Mouse (Mus musculus) megakaryocyte progenitor cell, adult 5-6 weeks (primary cell): ENCODE results near the gene Ssmem1. TPM values are rescaled to one million over a fixed set of nuclear protein-coding genes. Genes with fewer than 3 reads are reported as not detected.

Experiments
- ATAC-seq: replicated peaks from 2 replicates; pipeline ENCODE4 v1.8.0; 2016; ENCODE audit warnings: mild to moderate bottlenecking, moderate TSS enrichment, inconsistent platforms; ENCODE audit not compliant: poor library complexity
- total RNA-seq, 2 experiments: library from RNA; stranded (forward) in 1 of 2; stranded (reverse) in 1 of 2; fragments of 157-497, 149-512 nt in 1 of 2; fragments of 200-1000 nt in 1 of 2; gene quantifications; 2 replicates each; pipeline versions ENCODE4 v1.2.3 to v1.2.4; 2015 to 2017

Gene Ssmem1
- total RNA-seq (2015) (not detected in 2 replicates), total RNA-seq (2017) (not detected in 2 replicates)

DNA sequence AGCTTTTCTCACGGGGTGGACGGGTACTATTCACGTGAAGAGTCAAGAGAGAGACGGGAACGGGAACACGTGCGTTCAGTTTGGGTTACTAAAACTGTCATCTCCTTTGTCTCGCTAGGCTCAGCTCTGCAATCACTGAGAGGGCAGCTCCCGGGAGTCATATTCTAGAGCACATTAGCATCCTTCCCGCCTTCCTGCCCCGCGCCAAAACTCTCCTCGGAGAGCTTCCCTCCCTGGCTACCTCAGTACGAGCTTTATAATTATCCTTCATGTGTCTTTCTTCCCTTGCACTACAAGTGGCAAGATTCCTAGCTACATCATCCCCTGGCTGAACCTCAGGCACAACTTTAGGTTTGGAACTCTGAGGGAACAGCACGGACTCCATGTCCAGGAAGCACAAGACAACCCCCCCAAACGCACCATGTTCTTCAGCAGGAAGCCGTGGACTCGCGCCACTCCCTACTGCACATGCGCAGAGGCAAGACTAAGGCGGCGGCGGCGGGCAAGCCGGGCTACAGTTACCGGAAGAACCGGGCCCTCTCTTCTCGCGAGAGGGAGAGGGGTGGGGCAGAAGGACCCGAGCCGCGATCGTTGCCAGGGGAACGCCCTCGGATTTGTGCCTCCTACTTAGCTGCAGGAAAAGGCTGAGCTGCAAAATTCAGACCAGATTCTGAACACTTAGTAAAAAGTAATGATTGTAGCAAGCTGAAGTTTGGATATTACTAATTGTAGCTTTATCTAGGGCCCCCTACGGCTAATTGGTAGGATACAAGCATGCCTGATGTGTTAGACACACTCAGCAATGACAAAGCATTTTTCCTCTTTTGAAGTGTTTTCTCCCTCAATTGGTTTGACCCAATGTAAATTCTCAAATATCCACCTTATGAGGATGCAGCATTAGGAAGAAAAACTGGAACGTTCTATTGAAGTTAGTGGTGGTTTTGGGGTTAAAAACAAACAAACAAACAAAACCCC is at the start of gene Ssmem1, which contains the start of gene Tmem209:
Ssmem1 (plus strand) TSS at position 585 of the 975 bp plus-strand sequence.
Tmem209 (minus strand) TSS at position 519 of the 975 bp plus-strand sequence.
- ATAC-seq: peak; percentile 99

DNA sequence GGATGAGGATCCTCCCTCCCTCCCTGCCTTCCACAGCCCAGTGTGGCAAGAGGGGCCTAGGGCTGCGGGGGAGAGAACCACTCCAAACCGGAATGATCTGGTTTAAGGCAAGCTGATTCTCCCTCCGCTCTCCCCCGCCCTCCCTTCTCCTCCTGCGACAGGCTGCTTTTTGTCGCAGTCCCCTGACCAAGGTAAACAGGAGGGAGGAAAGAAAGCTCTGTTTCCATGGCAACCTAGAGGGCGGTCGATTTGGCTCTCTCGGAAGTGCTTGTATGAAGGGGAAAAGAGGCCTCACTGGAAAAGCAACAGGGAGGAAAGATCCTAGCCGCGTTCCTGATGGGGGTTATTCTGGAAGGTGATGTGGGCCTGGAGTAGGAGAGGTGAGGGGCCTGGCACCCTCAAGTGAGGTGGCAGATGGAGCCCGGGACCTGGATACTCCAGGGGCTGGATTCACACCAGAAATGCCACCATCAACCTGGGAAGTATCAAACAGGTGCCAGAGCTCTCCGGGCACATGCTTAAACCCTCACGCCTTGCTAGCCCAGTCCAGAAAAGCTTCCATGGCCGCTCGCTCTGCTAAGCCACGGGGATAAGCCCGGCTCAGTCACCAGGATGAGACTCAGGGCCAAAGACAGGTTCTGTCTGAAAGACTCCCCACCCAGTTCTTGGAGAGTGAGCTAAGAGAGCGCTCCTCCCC is 48.8 kb upstream of the Ssmem1 start:
- ATAC-seq: peak; percentile 51

DNA sequence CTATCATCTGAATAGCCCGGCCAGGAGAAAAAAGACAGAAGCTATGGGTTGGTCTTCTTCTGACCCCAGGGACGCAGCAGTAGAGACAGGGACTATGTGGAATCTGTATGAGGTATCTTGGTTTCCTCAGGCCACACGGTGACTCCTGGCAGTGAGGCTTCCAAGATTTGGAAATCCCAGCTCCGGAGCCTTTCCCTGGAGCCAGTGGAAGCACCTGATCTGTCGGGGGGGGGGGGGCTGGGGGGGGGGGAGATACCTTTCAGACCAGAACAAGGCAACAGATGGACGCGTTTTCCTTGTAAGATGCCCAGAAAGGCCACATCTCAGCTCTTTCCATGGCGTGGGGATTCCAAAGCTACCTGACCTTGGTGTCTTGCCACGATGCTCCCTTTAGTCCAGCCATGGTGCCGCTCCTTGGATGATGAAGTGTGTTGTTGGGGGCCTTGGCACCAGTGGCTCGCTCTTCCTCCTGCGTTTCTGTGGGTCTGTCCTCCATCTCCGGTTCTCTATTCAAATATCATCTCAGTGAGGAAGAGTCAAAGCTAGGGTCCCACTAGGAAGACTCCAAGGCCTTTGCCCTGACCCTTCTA is 47.8 kb upstream of the Ssmem1 start:
- no peak for ATAC-seq

DNA sequence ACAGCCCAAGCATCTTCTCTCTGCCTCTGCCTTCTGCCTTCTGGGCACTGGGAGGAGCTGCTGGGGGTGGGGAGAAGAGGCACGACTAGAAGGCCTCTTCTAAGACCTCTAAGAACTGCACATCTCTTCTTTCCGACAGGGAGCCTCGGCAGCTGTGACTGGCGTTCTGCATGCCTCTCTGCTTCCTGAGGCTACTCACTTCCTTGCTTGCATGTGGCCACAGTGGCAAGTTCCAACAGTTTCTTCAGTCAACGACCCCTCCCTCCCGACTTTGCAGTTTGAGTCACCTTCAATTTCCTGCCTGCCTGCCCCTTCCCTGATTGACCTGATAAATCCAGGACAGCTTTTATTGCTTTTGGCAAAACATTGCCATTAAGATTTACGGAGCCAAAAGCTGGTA is 46.8 kb upstream of the Ssmem1 start:
- ATAC-seq: no peak

DNA sequence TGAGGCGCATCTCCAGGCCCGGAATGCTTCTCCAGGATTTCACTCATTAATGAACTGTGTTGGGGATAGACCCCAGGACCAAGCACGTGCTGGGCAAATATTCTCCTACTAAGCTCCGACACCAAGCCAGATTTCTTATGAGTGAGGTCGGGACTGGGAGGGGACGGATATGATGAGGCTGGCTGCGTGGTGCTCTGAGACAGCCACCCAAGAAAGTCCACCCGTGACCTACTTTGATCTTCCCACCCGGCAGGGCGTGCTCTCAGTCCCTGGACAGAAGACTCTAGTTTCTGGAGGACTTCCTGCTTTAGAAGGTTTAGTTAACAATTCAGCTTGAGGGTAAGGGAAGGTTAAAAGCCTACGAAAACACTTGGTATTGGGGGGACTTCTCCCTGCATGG is 44.1 kb upstream of the Ssmem1 start:
- no peak for ATAC-seq

DNA sequence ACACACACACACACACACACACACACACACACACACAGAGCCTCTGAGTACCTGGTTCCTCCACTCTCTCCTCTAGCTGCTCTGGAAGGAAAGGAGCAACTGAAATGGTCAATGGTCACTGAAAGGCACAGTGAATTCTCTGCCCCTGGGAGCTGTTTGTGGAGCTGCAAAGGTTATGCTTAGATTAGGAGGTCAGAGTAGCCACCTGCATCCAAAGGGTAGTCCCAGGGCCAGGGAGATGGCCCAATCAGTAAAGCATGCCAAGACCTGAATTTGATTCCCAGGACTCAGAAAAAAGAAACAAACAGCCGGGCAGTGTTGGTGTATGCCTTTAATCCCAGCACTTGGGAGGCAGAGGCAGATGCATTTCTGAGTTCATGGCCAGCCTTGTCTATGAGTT is 41.6 kb upstream of the Ssmem1 start:
- no peak for ATAC-seq

DNA sequence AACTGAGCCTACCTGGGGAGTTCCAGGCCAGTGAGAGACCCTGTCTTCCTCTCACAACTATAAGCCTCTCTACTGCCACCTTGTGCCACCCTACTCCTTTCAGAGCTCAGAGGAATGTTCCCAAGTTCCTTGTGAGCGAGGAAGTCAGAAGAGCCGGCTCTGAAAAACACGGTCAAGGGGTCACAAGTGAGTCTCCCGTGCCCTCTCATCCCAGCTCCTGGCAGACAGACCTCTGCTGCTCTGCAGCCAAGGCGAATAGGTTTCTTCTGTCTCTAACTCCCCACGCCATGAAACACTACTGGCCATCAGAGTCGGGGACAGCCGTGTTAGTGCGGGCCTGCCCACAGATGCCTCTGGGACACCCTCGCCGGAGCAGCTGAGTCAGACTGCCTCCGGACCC is 41.0 kb upstream of the Ssmem1 start:
- ATAC-seq: peak; percentile 78

DNA sequence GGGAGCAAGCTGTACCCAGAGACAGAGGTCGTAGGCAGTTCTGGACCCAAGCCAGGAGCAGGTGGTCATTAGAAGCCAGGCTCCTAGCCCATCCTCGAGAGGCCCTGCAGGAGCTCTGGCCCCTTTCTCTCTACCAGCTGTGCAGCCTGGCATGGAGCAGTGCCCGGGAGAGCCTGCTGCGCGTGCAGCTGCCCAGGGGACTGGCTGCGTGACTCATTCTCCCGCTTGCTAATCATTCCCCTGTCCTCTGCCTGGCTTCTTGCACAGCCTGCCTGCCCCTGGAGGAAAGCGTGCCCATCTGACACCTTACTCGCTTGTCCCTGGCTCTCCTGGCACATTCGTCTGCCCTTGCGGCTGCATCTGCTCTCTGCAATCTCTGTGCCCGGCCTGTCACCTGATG is 40.3 kb upstream of the Ssmem1 start:
- ATAC-seq: no peak

DNA sequence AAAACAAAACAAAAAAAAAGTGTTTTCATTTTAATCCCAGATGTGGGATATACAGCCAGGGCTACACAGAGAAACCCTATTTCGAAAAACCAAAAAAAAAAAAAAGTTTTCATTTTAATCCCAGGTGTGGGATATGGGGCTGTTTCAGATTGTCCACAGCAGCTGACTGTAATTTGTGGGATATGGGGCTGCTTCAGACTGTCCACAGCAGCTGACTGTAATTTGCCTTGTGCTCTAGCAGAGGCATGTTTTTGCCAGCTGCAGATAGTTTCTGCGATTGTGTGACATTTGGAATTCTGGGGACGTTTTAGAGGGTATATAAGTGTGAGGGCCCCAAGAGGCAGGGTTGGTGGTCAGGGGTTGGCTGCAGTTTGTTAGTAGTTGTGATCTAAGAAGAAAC is 37.9 kb upstream of the Ssmem1 start:
- no peak for ATAC-seq

DNA sequence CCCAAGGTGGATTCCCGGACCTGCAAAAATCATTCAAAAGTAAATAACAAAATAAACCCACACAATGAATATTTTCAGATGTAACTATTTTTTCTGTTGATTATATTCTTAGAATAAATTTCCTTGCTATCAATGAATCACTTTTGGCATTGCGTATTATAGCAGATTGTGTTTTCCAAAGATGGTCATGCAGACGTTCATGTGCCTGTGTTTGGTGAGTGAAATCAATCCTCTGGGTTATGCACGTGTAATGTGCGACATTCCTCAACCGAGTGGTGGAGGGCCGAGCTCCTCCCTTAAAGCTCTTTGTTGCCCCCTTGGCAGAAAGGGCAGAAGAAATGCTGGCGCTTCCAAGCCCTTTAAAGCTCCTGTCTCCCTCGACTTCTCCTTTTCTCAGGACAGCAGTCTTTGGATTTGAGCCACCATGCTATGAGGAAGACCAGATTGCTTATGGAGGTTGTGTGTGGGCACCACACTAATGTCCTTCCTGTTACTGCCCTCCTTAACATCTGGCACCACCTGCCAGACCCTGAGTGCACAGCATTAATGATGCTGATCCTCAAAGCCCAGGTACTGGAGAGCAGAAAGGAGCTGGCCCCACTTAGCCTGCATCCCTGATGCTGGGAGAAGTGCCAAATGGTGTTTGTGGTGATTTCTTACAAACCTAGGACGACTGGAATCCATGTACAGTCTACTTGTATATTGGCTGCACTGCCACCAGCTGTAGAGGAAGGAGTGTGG is 33.5 kb upstream of the Ssmem1 start:
- ATAC-seq: no peak

DNA sequence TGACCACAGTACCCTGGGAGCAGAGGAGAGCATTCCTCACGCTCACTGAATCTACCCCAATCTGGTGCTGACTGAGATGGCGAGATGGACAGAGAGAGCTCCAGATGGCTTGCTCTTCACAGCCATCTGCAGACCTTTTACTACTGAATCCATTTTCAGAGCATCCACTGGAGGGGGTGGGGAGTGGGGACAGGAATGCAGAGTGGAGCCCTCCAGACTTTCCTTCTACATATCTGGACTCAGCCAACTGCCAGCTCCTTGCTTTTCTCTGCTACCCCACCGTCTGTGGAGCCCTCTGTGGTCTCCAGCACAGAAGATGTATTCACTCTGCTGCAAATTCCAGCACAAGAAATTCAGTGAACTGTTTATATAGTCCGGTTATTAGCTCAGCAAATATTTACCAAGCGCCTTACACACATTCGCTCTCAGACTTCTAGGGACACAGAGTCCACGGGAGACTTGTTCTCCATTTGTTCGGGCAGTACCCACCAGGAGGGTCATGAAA is 32.4 kb upstream of the Ssmem1 start:
- ATAC-seq: no peak

DNA sequence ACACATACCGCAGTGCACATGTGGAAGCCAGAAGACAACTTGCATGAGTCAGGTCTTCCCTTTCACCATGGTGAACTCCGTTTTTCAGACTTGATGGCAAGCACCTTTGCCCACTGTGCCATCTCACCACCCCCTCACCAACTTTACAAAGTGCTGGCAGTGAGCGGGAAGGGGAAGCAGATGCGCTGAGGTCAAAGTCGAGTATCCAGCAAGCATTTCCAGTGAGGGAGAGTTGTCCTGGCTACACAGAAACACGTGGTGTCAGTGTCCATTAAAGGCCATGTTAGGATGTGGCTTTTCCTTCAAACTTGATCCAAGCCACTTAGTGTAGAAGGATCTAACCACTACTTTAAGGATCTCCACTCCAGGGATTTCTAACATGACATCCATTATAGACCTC is 31.9 kb upstream of the Ssmem1 start:
- no peak for ATAC-seq

DNA sequence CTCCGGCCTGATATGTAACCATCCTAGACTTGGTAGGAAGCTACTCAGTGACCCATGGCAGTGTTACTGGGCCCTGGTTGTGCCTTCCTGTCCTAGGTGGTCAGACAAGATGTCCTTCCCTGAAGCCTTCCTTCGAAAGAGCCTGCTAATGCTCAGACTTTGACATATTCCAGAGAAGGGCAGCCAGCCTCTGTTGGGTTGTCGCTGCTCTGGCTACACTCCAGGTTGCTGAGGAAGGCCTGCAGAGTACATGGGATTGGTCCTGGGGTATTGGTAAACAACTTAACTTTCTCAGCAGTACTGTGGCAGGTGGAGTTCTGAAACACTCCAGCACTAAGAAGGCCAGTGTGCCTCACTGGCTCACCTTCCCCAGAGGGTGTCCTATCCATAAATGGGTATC is 30.2 kb upstream of the Ssmem1 start:
- ATAC-seq: no peak

DNA sequence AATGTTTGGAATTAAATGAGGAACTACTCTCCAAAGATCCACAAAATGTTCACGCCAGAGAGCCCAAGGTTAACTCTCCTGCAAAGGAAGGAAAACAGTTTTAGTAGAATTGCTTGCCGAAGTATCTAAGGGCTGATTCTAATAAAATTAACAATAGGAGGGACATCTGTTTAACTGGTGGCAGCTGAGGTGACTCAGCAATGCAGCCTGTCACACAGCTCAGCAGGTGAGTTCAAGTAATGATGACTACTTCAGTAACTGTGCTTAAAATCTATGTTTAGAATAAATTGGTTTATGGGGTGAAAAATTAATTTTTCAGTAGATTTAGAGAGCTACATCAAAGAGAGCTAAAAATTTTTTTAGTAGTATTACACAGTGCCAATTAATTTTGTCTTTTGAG is 26.7 kb upstream of the Ssmem1 start:
- ATAC-seq: no peak

DNA sequence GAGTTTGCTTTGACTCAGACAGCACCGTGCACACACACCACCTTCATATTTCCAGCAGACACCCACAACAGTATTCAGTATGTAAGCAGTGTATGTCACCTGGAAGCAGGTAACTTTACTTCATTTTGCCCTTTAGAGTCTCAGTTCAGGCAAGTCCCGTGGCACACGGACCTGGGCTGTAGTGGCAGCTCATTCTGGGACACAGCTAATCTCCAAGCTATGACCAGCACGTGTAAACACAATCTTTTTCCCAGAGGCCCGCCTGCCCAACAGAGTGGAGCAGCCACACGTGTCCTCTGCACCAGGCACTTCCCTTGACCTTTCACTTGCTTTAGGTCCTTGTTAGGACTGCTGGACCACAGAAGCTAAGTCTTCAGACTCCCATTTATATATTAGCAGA is 23.1 kb upstream of the Ssmem1 start:
- no peak for ATAC-seq

DNA sequence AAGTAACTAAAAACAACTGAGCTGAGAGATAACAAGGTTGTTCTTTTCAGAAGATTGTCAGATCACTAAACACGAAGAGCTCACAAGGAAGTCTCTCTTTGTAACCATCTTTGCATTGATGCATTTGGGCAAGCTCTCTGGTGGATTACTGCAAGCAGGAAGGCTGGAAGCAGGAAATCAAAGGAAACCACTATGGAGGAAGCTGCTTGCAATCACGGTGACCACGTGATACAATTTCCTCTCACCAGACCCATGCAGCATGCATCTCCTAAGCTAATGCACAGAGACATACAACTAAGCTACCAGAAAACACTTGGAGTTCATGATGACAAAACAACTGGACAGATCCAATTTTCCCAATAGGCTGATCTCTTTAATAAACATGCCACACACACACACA is 10.6 kb upstream of the Ssmem1 start:
- peak; percentile 26; the same call in 1 of the 2 replicates for ATAC-seq

DNA sequence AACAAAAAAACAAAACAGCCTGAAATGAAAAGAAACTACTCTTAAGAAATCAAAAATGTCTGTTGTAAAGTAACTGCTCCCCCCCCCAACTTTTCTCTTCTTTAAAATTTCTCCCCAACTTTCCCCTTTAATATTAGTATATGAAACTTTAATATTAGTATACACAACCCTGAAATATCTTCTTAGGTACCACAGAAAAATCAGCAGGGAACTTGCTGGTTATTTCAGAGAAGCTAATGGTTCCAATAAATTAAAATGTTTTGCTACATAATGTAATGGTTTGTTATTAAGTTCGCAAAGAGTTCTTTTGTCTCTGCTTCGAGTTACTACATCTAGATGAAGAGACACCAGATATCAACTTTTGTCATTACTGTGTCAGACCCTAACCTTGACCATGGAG is 825 bp upstream of the Ssmem1 start:
- no peak for ATAC-seq

DNA sequence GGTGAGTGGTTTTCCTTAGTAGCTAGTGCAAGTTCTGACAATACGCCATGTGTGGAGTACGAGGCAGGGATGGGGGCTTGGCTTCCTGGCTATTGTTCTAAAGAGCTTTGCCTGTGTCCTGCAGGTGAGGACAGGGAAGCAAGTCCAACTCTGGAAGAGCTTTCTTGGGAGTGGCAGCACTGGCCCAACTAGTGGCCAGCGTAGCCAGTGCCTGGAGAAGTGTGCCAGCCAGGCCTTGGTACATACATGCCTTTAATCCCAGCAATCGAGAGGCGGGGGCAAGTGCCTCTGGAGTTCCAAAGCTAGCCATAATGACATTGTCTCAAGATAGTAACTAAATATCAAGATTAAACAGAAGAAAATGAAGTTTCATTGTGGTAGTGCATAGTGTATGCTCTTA is 642 bp downstream of the Ssmem1 start:
- ATAC-seq: no peak

DNA sequence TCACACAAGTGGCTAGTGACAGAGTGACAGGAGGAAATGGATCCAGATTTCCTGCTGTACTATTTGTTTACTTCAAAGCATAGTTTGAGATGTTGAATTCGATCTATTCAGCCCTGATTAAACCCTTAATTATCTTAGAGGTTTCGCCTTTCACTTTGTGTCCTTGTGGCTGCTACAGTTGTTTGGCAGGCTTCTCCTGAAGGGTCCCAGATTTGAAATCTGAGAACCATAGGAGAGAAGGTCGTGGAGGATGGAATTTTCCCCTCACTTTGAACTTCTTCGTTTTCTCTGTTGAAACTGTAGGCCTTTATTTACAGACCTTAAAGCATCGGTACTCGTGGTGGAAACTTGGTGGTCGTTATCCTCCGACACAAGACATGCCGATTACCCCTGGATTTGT is 4.6 kb downstream of the Ssmem1 start:
- no peak for ATAC-seq

DNA sequence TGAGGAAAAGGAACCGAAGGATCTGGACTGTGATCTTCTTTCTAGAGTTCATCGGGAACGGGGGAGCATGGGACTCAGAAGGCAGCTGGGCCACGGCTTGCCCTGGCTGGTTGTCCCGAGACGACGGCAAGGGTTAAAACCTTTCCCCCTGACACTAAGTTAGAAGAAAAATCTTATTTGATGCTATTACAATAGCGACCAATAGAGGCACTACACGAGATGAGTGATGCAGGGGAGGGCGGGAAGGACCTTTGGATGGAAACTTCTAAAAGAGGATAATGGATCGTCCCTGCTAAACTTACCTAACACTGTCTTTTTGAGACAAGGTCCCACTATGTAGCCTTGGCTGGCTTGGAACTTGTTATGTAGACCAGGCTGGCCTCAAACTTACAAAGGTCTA is 10.8 kb downstream of the Ssmem1 start:
- peak; percentile 37 for ATAC-seq
